Mouse (Mus musculus) thymus, adult 18-20 months (tissue): ENCODE results near the gene Cbx5.
"Not testable (repeated sequence)": the region's sequence is repeated elsewhere in the genome, so short reads cannot be mapped to it uniquely, and the experiment has no call there.

Experiments
- DNase-seq, 2 experiments: peaks; one replicate each; pipeline ENCODE4 v3.0.0; 2022; ENCODE audit warnings: mixed read lengths in 2 of 2

The Cbx5 gene

GRCm38 (mm10) chr15:103239685-103240159 is at the start of gene Cbx5:
TSS of gene Cbx5 (minus strand) at chr15:103239816.
- peak; percentile 93 to 97 for DNase-seq

DNA sequence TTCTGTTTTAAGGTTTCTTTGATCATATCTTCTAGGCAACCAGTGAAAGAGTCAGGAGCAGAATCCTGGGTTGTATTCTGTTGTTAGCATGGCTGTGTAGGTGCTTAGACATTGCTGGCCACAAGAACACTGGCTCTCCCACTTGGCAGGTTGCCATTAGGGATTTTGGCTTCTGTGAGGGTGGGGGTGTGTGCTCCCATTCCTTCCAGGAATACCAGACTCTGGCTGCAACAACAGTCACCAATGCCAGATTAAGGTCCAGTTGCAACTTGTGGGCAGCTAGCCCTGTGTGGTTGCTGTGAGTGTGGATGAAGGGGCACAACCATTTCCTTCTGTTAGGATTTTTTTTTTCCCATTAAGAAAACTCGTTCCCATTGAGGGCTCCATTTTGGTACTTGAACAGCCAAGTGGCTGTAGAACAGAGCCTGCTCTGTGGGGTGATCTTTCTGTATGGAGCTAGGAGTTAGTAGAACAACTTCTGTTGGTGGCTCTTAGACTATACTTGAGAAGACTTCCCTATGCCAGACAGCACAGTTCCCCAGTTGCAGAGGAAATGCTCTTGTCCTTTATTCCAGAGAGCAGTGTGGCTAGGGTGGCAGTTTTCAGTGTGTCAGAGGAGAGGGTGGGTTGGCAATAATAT is 46.3 kb upstream of the Cbx5 start:
- DNase-seq, result no peak

- DNase-seq, result no peak
Observed at GRCm38 (mm10) chr15:103284647-103285046, 45.0 kb upstream of the Cbx5 start.

GRCm38 (mm10) chr15:103284066-103284465 is 44.5 kb upstream of the Cbx5 start:
- no peak for DNase-seq

DNA sequence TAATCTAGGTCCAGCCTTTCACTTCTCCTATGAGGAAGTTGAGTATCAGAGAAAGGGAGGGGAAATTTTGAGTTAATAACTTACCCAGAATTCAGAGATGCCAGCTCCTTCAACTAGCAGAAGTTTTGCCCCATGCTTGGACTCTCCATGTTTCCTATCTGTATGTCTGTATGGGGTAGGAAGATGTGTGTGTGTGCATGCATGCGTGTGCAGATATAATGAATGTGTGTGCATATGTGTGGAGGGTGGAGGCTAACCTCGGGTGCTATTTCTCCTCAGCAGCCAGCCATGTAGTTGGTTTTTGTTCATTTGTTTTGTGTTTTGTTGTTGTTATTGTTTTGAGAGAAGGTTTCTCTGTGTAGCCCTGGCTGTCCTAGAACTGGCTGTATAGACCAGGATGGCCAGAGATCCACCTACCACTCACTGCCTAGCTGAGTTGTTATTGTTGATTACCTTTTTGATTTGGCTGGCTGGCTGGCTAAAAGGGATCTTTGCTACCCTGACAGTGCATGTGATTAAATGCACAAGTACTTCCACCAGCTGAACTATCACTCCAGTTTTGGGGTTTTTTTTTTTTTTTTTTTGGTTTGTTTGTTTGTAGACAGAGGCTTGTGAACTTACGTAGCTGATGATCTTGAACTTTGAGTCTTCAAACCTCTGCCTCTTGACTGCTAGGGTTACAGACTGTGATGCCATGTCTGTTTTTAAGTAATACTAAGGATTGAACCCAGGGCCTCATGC is 42.0 kb upstream of the Cbx5 start:
- DNase-seq, result no peak

- DNase-seq, result no peak
Observed at GRCm38 (mm10) chr15:103280817-103281464, 41.3 kb upstream of the Cbx5 start.

DNA sequence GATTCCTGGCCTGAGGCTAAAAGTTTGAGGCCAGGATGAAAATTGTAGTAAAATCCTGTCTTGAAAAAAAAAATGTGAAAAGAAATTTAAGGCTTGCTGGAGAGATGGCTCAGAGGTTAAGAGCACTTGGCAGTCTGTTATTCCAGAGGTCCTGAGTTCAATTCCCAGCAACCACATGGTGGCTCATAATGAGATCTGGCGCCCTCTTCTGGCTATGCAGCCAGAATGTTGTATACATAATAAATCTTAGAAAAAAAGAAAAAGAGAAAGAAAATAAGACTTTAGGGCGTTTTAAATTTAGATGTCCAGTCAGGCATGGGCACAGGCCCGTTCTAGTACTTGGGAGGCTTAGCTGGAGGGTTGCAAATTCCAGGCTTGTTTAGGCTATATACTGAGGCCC is 40.1 kb upstream of the Cbx5 start:
- DNase-seq, result no peak

DNA sequence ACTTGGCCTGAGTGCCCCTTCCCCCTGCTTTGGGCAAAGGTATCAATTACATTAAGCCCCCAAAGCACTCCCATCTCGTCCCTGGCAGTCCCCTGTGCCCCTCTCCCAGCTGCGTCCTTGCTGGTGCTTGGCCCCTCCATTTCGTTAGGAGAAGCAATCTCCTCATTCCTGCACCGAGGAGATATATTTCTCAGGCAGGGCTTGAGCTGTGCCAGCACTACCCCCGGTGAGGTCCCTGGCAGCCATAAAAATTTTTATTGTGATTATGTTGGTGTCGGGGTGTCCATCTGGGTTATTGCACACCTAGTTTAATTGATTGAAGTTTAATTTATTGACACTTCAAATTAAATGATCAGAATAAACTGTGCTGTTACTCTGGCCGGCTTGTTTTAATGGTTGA is 38.3 kb upstream of the Cbx5 start:
- no peak for DNase-seq

- DNase-seq, result not testable (repeated sequence)
Observed at GRCm38 (mm10) chr15:103275943-103276342, 36.3 kb upstream of the Cbx5 start.

DNA sequence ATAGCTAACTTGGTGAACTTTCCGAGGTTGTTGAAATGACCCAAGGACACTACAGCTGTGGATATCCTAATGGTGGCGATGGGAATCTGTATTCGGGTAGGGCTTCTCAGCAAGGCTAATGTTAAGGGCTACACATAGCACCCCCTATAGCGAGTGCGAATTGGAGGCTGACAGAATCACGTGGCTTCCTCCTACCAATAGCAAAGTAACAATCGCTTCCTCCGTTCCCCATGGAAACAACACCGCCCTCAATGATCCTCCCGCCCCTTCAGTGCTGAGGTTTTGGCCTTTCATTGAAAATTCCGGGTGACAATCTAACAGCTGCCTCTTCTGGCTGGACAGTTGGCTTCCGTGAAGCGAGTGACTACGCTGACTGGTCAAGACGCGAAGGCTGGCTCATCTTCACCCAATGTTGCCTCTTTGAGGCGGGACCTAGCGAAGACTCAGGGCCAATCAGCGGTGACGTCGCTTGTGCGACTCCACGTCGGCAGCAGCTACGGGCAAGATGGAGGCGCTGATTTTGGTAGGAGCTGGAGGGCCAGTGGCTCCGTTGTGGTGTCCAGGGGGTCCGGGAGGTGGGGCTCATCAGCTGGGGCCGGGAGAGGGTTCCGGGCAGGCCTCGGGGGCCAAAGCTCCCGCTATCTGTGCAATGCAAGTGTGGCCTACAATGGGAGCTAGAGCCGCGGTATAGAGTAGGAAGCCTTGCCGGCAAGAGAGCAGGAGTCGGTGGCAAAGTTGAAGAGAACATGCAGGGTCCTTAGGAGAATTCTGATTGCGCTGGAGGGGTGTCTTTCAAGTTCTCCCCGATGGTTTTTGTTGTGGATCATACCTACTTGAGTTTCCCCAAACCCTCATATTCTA is 33.0 kb upstream of the Cbx5 start, which contains the start of gene Copz1:
Copz1 (plus strand) TSS at position 296 of the 861 bp plus-strand sequence.
- DNase-seq, result peak; percentile 93 to 97

- DNase-seq, result no peak
Observed at GRCm38 (mm10) chr15:103268903-103269302, 29.3 kb upstream of the Cbx5 start.

GRCm38 (mm10) chr15:103264794-103265193 is 25.2 kb upstream of the Cbx5 start:
- DNase-seq, result no peak

DNA sequence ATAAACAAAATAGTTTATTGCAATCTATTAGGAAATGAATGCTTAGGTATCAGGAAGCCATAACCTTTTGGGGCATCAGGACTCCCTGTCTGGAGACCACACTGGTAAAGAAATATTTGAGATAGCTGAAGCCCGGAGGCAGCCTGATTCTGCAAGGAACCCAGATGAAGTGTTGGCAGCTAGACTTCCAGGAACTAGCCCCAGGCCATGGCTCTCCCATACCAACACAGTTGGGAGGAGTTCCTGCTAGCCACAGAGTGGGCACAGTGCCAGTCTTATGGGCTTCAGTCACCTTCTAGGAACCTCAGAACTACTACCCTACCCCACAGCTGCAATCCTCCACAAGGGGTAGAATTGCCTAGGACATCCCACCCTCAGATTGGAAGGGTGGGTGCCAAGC is 20.4 kb upstream of the Cbx5 start:
- DNase-seq, result no peak

DNA sequence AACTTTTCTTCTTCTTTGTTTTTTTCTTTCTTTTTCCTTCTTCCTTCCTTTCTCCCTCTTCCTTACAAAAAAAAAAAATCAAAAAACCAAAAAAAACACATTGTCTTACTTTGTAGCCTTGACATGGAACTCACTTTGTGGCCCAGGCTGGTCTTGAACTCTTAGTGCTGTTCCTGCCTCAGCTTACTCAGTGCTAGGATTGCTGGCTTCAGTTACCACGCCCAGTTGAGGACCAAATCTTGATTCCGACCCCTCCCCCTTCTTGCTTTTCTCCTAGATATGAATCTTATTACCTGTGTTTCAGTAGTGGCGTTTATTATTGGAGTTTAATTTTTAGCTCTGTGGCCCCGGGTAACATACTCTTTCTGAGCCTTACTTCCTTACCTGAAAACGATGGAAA is 19.5 kb upstream of the Cbx5 start:
- DNase-seq, result no peak

- DNase-seq, result peak; percentile 63 to 71
Observed at GRCm38 (mm10) chr15:103257790-103258728, 18.4 kb upstream of the Cbx5 start, which contains the start of gene Nfe2. TSS of gene Nfe2 (minus strand) at chr15:103258403.

- no peak for DNase-seq
Observed at GRCm38 (mm10) chr15:103256210-103256986, 16.8 kb upstream of the Cbx5 start.

DNA sequence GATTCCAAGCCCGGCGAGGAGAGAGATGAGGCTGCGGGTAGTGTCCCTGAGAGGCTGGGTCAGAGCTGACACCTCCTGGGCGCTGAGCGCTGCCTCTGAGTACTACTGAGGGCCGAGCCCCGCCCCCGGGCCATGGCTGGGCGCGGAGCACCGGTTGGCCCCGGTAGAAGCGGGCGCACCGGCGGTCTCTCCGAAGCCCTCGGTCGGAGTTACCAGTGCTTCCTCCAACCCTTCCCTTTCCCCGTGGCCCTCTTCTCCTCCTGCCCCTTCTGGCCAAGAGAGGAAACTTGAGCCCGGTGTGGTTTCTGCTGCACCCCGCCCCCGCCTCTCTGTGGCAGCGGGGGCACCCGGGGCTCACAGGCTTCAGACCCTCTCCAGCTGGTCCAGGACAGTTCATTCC is 15.6 kb upstream of the Cbx5 start:
- DNase-seq, result peak in 1 of 2 experiments; percentile 30

- no peak for DNase-seq
Observed at GRCm38 (mm10) chr15:103253352-103253751, 13.7 kb upstream of the Cbx5 start.

GRCm38 (mm10) chr15:103252660-103253059 is 13.0 kb upstream of the Cbx5 start:
- no peak for DNase-seq

GRCm38 (mm10) chr15:103251595-103251994 is 12.0 kb upstream of the Cbx5 start:
- no peak for DNase-seq
